Mouse (Mus musculus): Measurements from ENCODE around the gene Strn4. TPM values are rescaled to one million over a fixed set of nuclear protein-coding genes. Genes with fewer than 3 reads are reported as not detected.

Gene Strn4
- total and polyA plus RNA-seq, 3 experiments: 55.5 to 94.2 (median 56.2) TPM

DNA sequence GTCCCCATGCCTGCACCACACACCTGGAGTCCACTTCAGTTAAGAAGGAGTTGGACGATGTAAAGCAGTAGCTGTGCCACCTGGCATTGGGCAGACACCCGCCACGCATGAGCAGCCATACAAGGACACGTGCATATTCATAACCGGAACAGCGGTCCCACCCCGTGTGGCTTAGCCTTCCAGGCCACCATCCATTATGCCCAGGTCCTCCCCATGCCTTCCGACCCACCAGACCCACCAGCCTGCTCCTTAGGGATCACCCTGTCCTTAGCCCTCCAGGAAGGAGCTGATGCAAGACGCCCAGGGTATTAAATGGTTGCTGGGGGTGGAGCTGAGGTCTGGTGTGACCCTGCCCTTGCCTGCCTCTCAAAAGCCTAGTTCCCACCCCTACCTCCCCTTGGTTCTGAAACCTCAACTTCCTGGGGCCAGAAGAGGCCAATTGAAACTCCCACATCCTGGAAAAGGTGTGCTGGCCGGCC, 31.2 kb upstream of the Strn4 start:
- H3K27me3 ChIP-seq (ENCODE audit: control insufficient read depth, insufficient read depth, low read length): peaks cover 2% of the 10 kb centered on the region; the same call in 1 of the 2 replicates
- no peak overlapping the region for H3K9ac ChIP-seq (ENCODE audit: low read depth, low read length)
- intact Hi-C loops (cut with DNase I): loop anchor here (5.0 kb wide), 1 partner anchor 37 kb away; no protein-coding TSS in a partner anchor
- H3K36me3 ChIP-seq (ENCODE audit: control insufficient read depth, insufficient read depth, low read length): no peaks in the 10 kb centered on the region
- TF ChIP-seq EP300 (IDR thresholded peaks at IDR 0.05; ENCODE audit: insufficient read depth, low read depth, low read length) (no peak), POLR2A (IDR thresholded peaks at IDR 0.05; ENCODE audit: insufficient read depth, low read depth, low read length) (no peak), CTCF (IDR thresholded peaks at IDR 0.05) (no peak)
- WGBS: 77% methylated on average over 10 of the region's 10 CpGs
- H3K79me2 ChIP-seq (replicated peaks; ENCODE audit: control insufficient read depth, insufficient read depth, low read length): 0 out of 2 replicates have a peak, but pooled peaks cover 1% of the 10 kb centered on the region
- H3K4me3 ChIP-seq: no peak overlapping the region; the same call in 1 of the 2 replicates
- peaks cover 10% of the 10 kb centered on the region for H3K4me1 ChIP-seq (ENCODE audit: control insufficient read depth, insufficient read depth, low read length)
- DNase-seq: peak in 1 of 2 experiments; percentile 31
- H3K27ac ChIP-seq: no peak overlapping the region

DNA sequence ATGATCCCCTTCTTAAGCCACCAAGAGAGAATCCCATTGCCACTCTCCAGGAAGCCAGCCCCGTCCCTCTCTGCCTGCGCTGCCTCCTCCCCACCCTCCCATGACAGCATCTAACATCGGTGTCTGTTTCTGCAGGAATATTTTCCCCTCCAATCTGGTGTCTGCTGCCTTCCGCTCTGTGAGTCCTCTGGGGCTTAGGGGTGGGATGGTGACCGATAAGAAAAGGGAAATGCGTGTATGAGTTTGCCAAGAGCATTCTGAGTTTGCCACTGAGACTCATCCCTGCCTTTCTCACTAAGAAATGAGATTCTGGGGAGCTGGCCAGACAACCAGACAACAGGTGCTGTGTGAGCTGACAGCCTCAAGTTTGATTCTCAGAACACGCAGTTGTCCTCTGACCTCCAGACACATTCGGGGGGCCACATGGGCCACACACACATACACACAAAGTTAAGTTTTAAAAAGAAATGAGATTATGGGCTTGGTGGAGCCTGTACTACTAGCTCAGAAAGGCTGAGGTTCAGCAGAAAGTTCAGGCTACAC, 30.1 kb upstream of the Strn4 start:
- no peak overlapping the region for H3K9ac ChIP-seq (ENCODE audit: low read depth, low read length)
- peaks cover 8% of the 10 kb centered on the region for H3K4me1 ChIP-seq (ENCODE audit: control insufficient read depth, insufficient read depth, low read length)
- TF ChIP-seq CTCF (IDR thresholded peaks at IDR 0.05) (no peak), POLR2A (IDR thresholded peaks at IDR 0.05; ENCODE audit: insufficient read depth, low read depth, low read length) (no peak), EP300 (IDR thresholded peaks at IDR 0.05; ENCODE audit: insufficient read depth, low read depth, low read length) (no peak)
- peak in 1 of 2 experiments; percentile 15 for DNase-seq
- no peak overlapping the region for H3K4me3 ChIP-seq
- 0 out of 2 replicates have a peak, but pooled peaks cover 1% of the 10 kb centered on the region for H3K79me2 ChIP-seq (replicated peaks; ENCODE audit: control insufficient read depth, insufficient read depth, low read length)
- intact Hi-C loops (cut with DNase I): no loop called here
- no peaks in the 10 kb centered on the region for H3K36me3 ChIP-seq (ENCODE audit: control insufficient read depth, insufficient read depth, low read length)
- WGBS: 39% methylated on average over 8 of the region's 8 CpGs
- H3K27me3 ChIP-seq (ENCODE audit: control insufficient read depth, insufficient read depth, low read length): peaks cover 2% of the 10 kb centered on the region; the same call in 1 of the 2 replicates
- no peak overlapping the region for H3K27ac ChIP-seq

DNA sequence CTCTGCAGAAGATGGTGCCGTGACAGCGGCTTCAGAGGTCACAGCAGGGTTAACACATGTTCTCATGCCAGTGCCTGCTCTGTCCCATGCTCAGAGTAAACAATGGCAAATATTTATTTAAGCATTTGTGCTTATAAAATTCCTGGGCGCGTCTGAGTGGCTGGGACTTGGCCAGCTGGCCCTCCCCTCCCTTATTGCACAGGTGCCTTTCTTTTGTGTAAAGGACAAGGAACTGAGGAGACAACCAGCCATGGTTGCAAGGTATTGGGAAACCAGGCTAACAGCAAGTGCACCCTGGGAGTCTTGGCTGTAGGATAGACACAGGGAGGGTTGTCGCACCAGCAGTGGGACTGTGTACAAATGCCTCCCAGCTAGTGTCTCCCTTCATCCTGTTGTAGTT, 23.4 kb upstream of the Strn4 start:
- no peak overlapping the region for H3K27ac ChIP-seq
- no peak for DNase-seq
- H3K9ac ChIP-seq (ENCODE audit: low read depth, low read length): no peak overlapping the region
- H3K4me1 ChIP-seq (ENCODE audit: control insufficient read depth, insufficient read depth, low read length): no peaks in the 10 kb centered on the region
- intact Hi-C loops (cut with DNase I): no loop called here
- H3K79me2 ChIP-seq (replicated peaks; ENCODE audit: control insufficient read depth, insufficient read depth, low read length): no peaks in the 10 kb centered on the region
- WGBS: 78% methylated on average over 5 of the region's 5 CpGs
- no peaks in the 10 kb centered on the region for H3K36me3 ChIP-seq (ENCODE audit: control insufficient read depth, insufficient read depth, low read length)
- no peaks in the 10 kb centered on the region for H3K27me3 ChIP-seq (ENCODE audit: control insufficient read depth, insufficient read depth, low read length)
- no peak for TF ChIP-seq EP300 (IDR thresholded peaks at IDR 0.05; ENCODE audit: insufficient read depth, low read depth, low read length)
- no peak for TF ChIP-seq CTCF (IDR thresholded peaks at IDR 0.05)
- TF ChIP-seq POLR2A (IDR thresholded peaks at IDR 0.05; ENCODE audit: insufficient read depth, low read depth, low read length): no peak
- no peak overlapping the region for H3K4me3 ChIP-seq

DNA sequence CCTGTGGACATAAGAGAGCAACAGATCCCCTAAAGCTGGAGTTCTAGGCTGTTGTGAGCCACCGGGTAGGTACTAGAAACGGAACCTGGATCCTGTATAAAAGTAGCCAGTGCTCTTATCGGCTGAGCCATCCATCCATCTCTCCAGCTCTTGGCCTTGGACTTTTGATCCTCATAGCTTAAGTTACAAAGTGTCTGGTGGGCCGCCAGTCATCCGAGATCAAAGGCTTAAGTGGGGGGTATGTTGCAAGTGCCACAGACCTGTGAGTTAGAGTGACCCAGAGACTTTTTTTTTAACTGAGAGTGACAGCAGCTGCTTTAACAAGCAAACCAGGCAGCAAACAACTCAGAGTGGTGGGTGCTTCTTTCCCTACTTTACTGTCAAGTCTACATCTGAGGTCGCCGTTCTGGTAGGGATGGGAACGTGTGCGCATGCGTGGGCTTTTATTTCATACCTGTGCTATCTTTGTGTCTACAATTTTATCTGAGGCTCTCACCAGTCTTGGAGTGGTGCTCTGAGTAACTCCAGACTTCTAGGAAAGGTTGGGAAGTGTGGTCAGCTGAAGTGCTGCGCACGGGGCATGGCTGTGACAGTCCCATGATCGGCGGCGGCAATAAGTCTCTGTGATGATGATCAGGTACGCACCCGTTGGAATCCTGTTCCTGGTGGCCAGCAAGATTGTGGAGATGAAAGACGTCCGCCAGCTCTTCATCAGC, 22.5 kb upstream of the Strn4 start:
- no peak for DNase-seq
- no peak for TF ChIP-seq CTCF (IDR thresholded peaks at IDR 0.05)
- TF ChIP-seq POLR2A (IDR thresholded peaks at IDR 0.05; ENCODE audit: insufficient read depth, low read depth, low read length): no peak
- no peak for TF ChIP-seq EP300 (IDR thresholded peaks at IDR 0.05; ENCODE audit: insufficient read depth, low read depth, low read length)
- 66% methylated on average over 19 of the region's 19 CpGs for WGBS
- Histone ChIP-seq H3K27me3 (ENCODE audit: control insufficient read depth, insufficient read depth, low read length) (no peaks in the 10 kb centered on the region), H3K9ac (ENCODE audit: low read depth, low read length) (no peak overlapping the region), H3K79me2 (replicated peaks; ENCODE audit: control insufficient read depth, insufficient read depth, low read length) (no peaks in the 10 kb centered on the region), H3K4me1 (ENCODE audit: control insufficient read depth, insufficient read depth, low read length) (no peaks in the 10 kb centered on the region), H3K36me3 (ENCODE audit: control insufficient read depth, insufficient read depth, low read length) (no peaks in the 10 kb centered on the region), H3K4me3 (no peak overlapping the region), H3K27ac (no peak overlapping the region)
- intact Hi-C loops (cut with DNase I): no loop called here

GRCm38 (mm10) chr7:16794886-16795285, 20.8 kb upstream of the Strn4 start:
- intact Hi-C loops (cut with DNase I): no loop called here
- DNase-seq: no peak
- Histone ChIP-seq H3K4me1 (ENCODE audit: control insufficient read depth, insufficient read depth, low read length) (no peaks in the 10 kb centered on the region), H3K79me2 (replicated peaks; ENCODE audit: control insufficient read depth, insufficient read depth, low read length) (no peaks in the 10 kb centered on the region), H3K27ac (no peak overlapping the region), H3K9ac (ENCODE audit: low read depth, low read length) (no peak overlapping the region), H3K27me3 (ENCODE audit: control insufficient read depth, insufficient read depth, low read length) (no peaks in the 10 kb centered on the region), H3K36me3 (ENCODE audit: control insufficient read depth, insufficient read depth, low read length) (no peaks in the 10 kb centered on the region), H3K4me3 (no peak overlapping the region)
- WGBS: 87% methylated on average over 5 of the region's 5 CpGs
- no peak for TF ChIP-seq EP300 (IDR thresholded peaks at IDR 0.05; ENCODE audit: insufficient read depth, low read depth, low read length)

DNA sequence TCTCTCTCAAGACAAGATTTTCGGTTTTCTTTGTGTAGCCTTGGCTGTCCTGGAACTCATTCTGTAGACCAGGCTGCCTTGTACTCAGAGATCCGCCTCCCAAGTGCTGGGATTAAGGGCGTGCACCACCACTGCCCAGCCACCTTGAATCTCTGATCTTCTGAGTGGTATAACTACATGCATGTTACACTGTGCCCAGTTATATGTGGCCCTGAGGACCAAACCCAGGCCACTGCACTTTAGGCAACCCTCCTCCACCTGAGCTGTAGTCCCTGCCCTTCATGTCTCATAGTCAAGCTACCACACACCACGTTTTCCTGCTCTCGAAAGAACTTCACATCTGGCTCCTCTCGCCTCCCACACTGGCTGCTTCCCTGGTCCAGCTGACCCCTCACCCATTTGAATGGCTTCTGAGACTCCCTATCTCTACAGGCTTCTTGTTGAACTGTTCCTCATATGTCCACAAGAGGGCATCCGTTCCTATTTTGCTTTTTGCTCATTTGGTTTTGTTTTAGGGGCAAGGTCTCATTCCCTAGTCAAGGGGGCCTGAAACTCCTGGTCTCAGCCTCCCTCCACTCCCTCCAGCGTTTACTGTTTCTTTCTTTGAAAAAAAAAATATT, 11.2 kb upstream of the Strn4 start:
- no peaks in the 10 kb centered on the region for H3K79me2 ChIP-seq (replicated peaks; ENCODE audit: control insufficient read depth, insufficient read depth, low read length)
- no peak overlapping the region for H3K9ac ChIP-seq (ENCODE audit: low read depth, low read length)
- H3K36me3 ChIP-seq (ENCODE audit: control insufficient read depth, insufficient read depth, low read length): no peaks in the 10 kb centered on the region
- TF ChIP-seq POLR2A (IDR thresholded peaks at IDR 0.05; ENCODE audit: insufficient read depth, low read depth, low read length) (no peak), CTCF (IDR thresholded peaks at IDR 0.05) (peak; percentile 86), EP300 (IDR thresholded peaks at IDR 0.05; ENCODE audit: insufficient read depth, low read depth, low read length) (no peak)
- H3K27me3 ChIP-seq (ENCODE audit: control insufficient read depth, insufficient read depth, low read length): no peaks in the 10 kb centered on the region
- no peak overlapping the region for H3K4me3 ChIP-seq
- H3K27ac ChIP-seq: no peak overlapping the region
- WGBS: 29% methylated on average over 8 of the region's 8 CpGs
- intact Hi-C loops (cut with DNase I): loop anchor here (1.0 kb wide), 1 partner anchor 58 kb away; no protein-coding TSS in a partner anchor
- DNase-seq: no peak
- H3K4me1 ChIP-seq (ENCODE audit: control insufficient read depth, insufficient read depth, low read length): peaks cover 1% of the 10 kb centered on the region

Measured in heart, adult 2 months (tissue).